Mouse (Mus musculus) leukemia stem cell, adult 10-12 weeks (primary cell): ENCODE data around the gene Ecsit. TPM values are rescaled to one million over a fixed set of nuclear protein-coding genes. Genes with fewer than 3 reads are reported as not detected.

Experiments used
- polyA plus RNA-seq: library from polyadenylated mRNA; stranded (reverse); fragments of >175 nt; gene quantifications from 2 replicates; pipeline ENCODE4 v1.2.3, GENCODE M21; 2012; ENCODE audit warnings: low replicate concordance

Ecsit gene
- 15.6 and 32.9 TPM in 2 replicates for polyA plus RNA-seq

GRCm38 (mm10) chr9:22085022-22085834 lies at the start of gene Ecsit:
Gene Ecsit (minus strand): TSS chr9:22085438.

GRCm38 (mm10) chr9:22116740-22117426 lies 31.6 kb upstream of the Ecsit start, which contains the start of gene Elof1:
Gene Elof1 (minus strand): TSS chr9:22117172.

GRCm38 (mm10) chr9:22098993-22099696 lies 13.9 kb upstream of the Ecsit start, which contains the start of gene Cnn1:
Gene Cnn1 (plus strand): TSS chr9:22099216.

DNA sequence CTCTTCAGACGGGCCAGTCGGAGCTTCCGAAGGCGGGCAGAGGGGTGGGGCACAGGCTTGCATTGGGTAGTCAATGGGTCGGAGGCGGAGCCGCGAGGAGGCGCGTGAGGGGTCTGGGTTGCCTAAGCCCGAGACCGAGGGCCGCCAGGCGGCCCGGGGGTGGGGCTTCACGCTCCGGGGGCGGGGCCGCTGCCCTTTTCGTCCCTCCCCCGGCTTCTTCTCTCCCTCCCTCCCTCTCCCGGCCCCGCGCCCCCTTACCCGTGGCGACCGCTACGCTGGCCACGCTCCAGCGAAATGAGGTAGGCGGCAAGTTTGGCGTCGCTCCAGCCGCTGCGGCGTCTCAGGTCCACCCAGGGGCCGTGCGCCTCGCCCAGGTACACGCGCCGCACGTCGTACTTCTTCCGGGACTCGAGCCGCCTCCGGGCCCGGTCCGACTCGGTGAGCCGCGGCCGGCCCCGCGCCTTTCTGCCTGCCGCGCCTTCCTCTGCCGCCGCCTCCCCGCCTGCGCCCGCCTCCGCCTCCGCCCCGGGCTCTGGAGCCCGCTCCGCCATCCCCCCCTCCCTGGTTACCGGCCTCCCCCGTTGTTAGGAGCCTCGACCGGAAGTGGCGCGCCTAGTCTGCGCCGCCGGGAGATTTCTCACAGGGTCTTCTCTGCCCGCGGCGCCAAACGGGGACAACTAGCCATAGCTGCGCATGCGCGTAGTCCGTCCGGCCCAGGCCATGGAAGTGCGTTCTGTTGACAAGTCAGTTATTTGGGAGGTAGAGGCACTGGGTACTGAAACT lies 14.3 kb downstream of the Ecsit start, which contains the start of the genes Gm49318 and Zfp653:
Gene Gm49318, minus strand, starts transcription at position 469 of the 783 bp plus-strand sequence.
Gene Zfp653, minus strand, starts transcription at position 586 of the 783 bp plus-strand sequence.

GRCm38 (mm10) chr9:22051958-22052254 lies 33.3 kb downstream of the Ecsit start, which contains the start of gene Elavl3:
Gene Elavl3 (minus strand): TSS chr9:22052023.

Other genes with a start within 250 kb of the Ecsit start
- gene Angptl8, start 249.9 kb downstream of the Ecsit start, polyA plus RNA-seq = not detected in 2 replicates
- gene Dock6, start 232.8 kb downstream of the Ecsit start, polyA plus RNA-seq = 4.1 and 4.6 TPM in 2 replicates
- gene Rab3d, start 167.2 kb downstream of the Ecsit start, polyA plus RNA-seq = 2.8 and 3.1 TPM in 2 replicates
- gene Ccdc159, start 158.0 kb downstream of the Ecsit start, polyA plus RNA-seq = 0.15 and 0.30 TPM in 2 replicates
- 7.7 and 9.7 TPM in 2 replicates for gene Tmem205, start 157.9 kb downstream of the Ecsit start, polyA plus RNA-seq
- 2.7 and 3.5 TPM in 2 replicates for gene Plppr2, start 148.4 kb downstream of the Ecsit start, polyA plus RNA-seq
- 5.8 and 8.2 TPM in 2 replicates for gene Swsap1, start 129.7 kb downstream of the Ecsit start, polyA plus RNA-seq
- 411 and 740 TPM in 2 replicates for gene Epor, start 121.9 kb downstream of the Ecsit start, polyA plus RNA-seq
- 3.8 and 4.2 TPM in 2 replicates for gene Rgl3, start 96.0 kb downstream of the Ecsit start, polyA plus RNA-seq
- not detected in 2 replicates for gene Ccdc151, start 82.8 kb downstream of the Ecsit start, polyA plus RNA-seq
- 89.7 and 142 TPM in 2 replicates for gene Prkcsh, start 82.6 kb downstream of the Ecsit start, polyA plus RNA-seq
- 0.05 TPM in 1 of 2 replicates, not detected in the other for gene Elavl3, start 33.4 kb downstream of the Ecsit start, polyA plus RNA-seq
- gene Gm49318, start 14.2 kb downstream of the Ecsit start, polyA plus RNA-seq = not detected in 2 replicates
- gene Zfp653, start 14.1 kb downstream of the Ecsit start, polyA plus RNA-seq = 19.9 and 36.2 TPM in 2 replicates
- not detected in 2 replicates for gene Cnn1, start 13.8 kb upstream of the Ecsit start, polyA plus RNA-seq
- gene Elof1, start 31.7 kb upstream of the Ecsit start, polyA plus RNA-seq = 20.8 and 209 TPM in 2 replicates
- gene Acp5, start 50.3 kb upstream of the Ecsit start, polyA plus RNA-seq = 101 and 225 TPM in 2 replicates
- gene Pigyl, start 71.4 kb upstream of the Ecsit start, polyA plus RNA-seq = 38.8 and 41.8 TPM in 2 replicates
- not detected in 2 replicates for gene Zfp872, start 102.7 kb upstream of the Ecsit start, polyA plus RNA-seq
- gene Zfp809, start 140.3 kb upstream of the Ecsit start, polyA plus RNA-seq = 4.1 and 5.4 TPM in 2 replicates
- gene Zfp599, start 174.5 kb upstream of the Ecsit start, polyA plus RNA-seq = 0.12 and 0.36 TPM in 2 replicates
- 2.2 and 2.7 TPM in 2 replicates for gene Zfp810, start 222.2 kb upstream of the Ecsit start, polyA plus RNA-seq